Mouse (Mus musculus) intestine, embryonic 14.5 days (tissue): ENCODE data around the gene Fgfr2. TPM values are rescaled to one million over a fixed set of nuclear protein-coding genes. Genes with fewer than 3 reads are reported as not detected.
"Not testable (repeated sequence)": the region's sequence is repeated elsewhere in the genome, so short reads cannot be mapped to it uniquely, and the experiment has no call there.

Experiments
- ATAC-seq: fragments of 200-750 bp; cut with Nextera tagmentation; replicated peaks from 2 replicates; pipeline ENCODE4 v1.8.0; 2017; ENCODE audit warnings: low read depth, moderate number of reproducible peaks, moderate TSS enrichment, moderate library complexity; ENCODE audit not compliant: low FRiP score, low TSS enrichment
- DNase-seq: peaks from one replicate; pipeline ENCODE4 v3.0.0-alpha.2; 2018; ENCODE audit warnings: low spot score
- H3K27ac ChIP-seq: fragments of 300-500 bp; sonication (generic); 2 replicates; pipeline ENCODE4 v1.5.1; 2014; ENCODE audit warnings: low read depth, mild to moderate bottlenecking, control low read depth
- H3K27me3 ChIP-seq: fragments of 300-500 bp; sonication (generic); replicated peaks from 2 replicates; pipeline ENCODE4 v1.6.1; 2014; ENCODE audit warnings: low read length, control low read depth; ENCODE audit not compliant: control insufficient read depth, insufficient read depth
- H3K36me3 ChIP-seq: fragments of 300-500 bp; sonication (generic); 2 replicates; pipeline ENCODE4 v1.6.1; 2014; ENCODE audit warnings: low read length, control low read depth; ENCODE audit not compliant: control insufficient read depth, insufficient read depth
- H3K4me1 ChIP-seq: fragments of 300-500 bp; sonication (generic); replicated peaks from 2 replicates; pipeline ENCODE4 v1.6.1; 2014; ENCODE audit warnings: low read length, control low read depth, mixed read lengths; ENCODE audit not compliant: control insufficient read depth, insufficient read depth
- H3K4me2 ChIP-seq: fragments of 300-500 bp; sonication (generic); 2 replicates; pipeline ENCODE4 v1.6.1; 2014; ENCODE audit warnings: low read length
- H3K4me3 ChIP-seq: fragments of 300-500 bp; sonication (generic); 2 replicates; pipeline ENCODE4 v1.5.1; 2014; ENCODE audit warnings: low read depth, low read length, control low read depth, mixed read lengths
- H3K9ac ChIP-seq: fragments of 300-500 bp; sonication (generic); 2 replicates; pipeline ENCODE4 v1.6.1; 2014; ENCODE audit warnings: mild to moderate bottlenecking, low read length
- H3K9me3 ChIP-seq: fragments of 300-500 bp; sonication (generic); 2 replicates; pipeline ENCODE4 v1.6.1; 2016; ENCODE audit warnings: low read length, control low read depth; ENCODE audit not compliant: control insufficient read depth
- WGBS: fragments of 180-500 bp; shearing (Covaris S2); extraction: QIAGEN DNeasy Blood & Tissue Kit; methylation state at CpG from one replicate; pipeline ENCODE4 v1.1.7; 2014; 5-methylcytosine and 5-hydroxymethylcytosine counted together
- polyA plus RNA-seq: library from polyadenylated mRNA; unstranded; fragments of >200 nt; fragmentation: Nextera tagmentation; extraction: Ambion mirVana; gene quantifications from 2 replicates; pipeline ENCODE4 v1.2.1, GENCODE M21; 2014

The Fgfr2 gene
- polyA plus RNA-seq, 1 experiment from 2014 or later = 105 TPM

DNA sequence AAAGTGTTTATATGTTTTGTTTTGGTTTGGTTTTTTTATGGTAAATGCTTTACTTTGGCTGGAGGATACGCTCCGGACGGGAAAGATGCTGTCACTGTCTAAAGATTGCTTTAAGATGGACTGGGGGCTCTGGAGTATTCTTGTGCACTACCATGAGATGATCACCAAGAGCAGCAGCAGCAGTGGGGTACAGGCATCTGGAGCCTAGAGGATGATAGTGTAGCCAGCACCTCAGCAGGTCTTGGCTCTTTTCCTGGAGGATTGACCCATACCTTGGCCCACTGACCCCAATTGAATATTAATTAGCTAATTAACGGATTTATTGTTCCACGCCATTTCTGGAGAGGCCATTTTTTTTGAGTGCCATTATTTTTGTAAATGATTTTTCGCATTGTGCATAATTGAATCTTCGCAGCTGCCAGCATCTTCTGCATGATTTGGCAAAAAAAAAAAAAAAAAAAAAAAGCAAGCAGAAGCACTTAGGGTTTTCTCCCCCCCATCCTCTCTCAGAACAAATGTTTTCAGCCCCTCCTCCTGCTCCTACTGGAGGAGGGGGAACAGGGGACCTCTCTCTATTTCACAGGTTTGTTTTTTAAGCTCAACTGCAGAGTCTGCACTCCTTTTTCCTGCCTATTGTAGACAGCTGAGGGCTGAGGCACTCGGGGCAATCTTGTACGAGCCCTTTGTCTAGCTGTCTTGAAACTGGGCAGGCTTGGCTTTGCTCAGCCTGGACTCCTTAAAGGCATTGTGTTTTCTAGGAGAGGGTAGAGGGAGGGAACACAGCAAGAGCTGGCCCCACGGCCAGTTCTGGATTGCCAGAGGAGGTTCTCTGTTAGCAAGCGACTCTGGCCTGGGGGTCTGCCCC is 2529.5 kb downstream of the Fgfr2 start:
- H3K4me3 ChIP-seq, H3K36me3 ChIP-seq, H3K9me3 ChIP-seq, H3K4me1 ChIP-seq, H3K27ac ChIP-seq, H3K9ac ChIP-seq, ATAC-seq, H3K4me2 ChIP-seq, DNase-seq, H3K27me3 ChIP-seq: not testable (repeated sequence)
- 74% methylated on average over 6 of the region's 11 CpGs for WGBS

DNA sequence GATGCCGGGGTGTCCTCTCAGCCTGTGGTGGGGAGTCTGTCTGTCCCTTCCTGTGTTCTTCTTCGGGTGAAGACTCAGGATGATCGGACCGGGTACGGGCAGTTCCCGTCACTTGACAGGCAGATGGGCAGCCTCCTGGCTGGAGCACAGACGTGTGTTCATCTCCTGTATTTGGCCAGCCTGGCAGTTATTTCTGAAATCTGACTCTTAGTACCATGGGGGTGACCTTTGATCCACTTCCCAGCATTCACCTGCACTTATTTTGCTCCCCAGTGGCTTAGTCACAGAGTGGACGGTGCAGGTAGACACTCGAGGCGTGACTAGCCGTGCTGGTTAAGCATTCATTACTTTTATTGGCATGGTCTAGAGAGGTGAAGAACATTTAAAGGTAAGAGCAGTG is 2530.2 kb downstream of the Fgfr2 start:
- not testable (repeated sequence) for H3K4me3 ChIP-seq, H3K9ac ChIP-seq, DNase-seq, H3K9me3 ChIP-seq, H3K36me3 ChIP-seq, ATAC-seq, H3K27ac ChIP-seq, H3K4me2 ChIP-seq, H3K27me3 ChIP-seq, H3K4me1 ChIP-seq
- no CpG with 5 or more reads among the region's 11 CpGs for WGBS

DNA sequence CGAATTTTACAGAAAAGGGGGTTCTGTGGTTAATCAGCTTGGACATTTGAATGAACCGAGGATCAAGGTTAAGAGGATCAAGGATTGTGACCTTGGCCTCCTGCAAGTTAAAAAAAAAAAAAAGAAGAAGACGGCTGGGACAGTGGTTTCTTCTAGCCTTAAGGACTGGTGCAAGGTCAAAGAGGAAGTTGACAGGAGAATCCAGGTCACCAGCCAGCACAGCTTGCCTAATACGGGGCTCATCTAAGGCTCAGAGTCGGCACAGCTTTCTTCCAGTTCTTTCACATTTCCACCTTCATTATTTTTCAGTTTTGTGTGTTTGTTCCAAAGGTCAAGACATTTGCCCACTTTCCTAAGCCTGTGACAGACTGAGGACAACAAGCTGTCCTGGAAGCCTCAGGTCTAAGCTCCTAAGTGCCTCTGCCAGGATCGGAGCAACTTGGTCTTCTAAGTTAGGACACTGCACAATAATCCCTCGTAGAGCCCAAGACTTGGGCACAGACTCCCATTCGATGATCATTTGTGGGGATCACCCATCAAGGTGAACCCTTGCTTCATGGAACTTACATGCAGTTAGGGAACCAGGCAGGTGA is 2532.2 kb downstream of the Fgfr2 start:
- Histone ChIP-seq H3K4me3 (no peak overlapping the region), H3K4me1 (no peaks in the 10 kb centered on the region), H3K9me3 (no peaks in the 10 kb centered on the region), H3K36me3 (no peaks in the 10 kb centered on the region), H3K9ac (no peak overlapping the region), H3K27me3 (no peaks in the 10 kb centered on the region), H3K4me2 (no peak overlapping the region), H3K27ac (no peak overlapping the region)
- ATAC-seq = no peak
- 74% methylated on average over 7 of the region's 8 CpGs for WGBS
- DNase-seq = no peak

DNA sequence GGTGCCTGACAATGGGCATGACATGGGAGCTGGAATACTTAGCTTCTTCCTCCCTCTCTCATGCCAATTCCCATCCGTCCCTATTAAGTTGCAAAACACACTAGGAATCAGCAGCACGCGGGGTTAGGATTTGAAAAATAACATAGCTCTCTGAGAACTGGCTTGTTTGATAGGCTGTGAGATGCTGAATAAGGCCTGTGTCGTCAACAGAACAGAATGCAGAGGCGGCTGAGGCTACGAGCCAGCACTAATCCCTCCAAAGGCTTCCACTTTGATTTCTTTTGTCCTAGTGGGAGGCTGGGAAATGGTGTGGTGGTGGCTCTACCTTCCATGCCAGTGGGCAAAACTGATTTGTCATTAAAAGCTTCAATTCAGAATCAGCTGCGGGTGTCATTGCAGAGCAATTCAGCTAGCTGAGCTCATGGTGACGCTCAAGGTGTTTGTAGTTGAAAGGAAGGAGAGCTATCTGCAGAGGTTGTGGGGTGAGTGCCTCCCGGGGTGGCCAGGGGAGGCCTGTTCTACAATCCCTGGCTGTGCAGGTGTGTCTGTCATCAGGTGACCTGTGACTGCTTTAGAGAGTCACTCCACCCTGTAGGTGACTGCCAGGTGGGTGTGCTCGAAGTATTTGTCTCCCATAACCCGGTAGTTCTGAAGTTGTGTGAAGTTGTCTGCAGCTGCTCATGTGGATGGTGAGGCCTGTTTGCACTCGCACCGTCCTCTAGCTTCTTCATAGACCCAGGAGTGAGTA is 2532.9 kb downstream of the Fgfr2 start:
- Histone ChIP-seq H3K4me2 (no peak overlapping the region), H3K36me3 (no peaks in the 10 kb centered on the region), H3K9me3 (no peaks in the 10 kb centered on the region), H3K4me3 (no peak overlapping the region), H3K9ac (no peak overlapping the region), H3K4me1 (no peaks in the 10 kb centered on the region), H3K27ac (no peak overlapping the region), H3K27me3 (no peaks in the 10 kb centered on the region)
- DNase-seq (no peak), ATAC-seq (no peak)
- WGBS = 65% methylated on average over 13 of the region's 13 CpGs

DNA sequence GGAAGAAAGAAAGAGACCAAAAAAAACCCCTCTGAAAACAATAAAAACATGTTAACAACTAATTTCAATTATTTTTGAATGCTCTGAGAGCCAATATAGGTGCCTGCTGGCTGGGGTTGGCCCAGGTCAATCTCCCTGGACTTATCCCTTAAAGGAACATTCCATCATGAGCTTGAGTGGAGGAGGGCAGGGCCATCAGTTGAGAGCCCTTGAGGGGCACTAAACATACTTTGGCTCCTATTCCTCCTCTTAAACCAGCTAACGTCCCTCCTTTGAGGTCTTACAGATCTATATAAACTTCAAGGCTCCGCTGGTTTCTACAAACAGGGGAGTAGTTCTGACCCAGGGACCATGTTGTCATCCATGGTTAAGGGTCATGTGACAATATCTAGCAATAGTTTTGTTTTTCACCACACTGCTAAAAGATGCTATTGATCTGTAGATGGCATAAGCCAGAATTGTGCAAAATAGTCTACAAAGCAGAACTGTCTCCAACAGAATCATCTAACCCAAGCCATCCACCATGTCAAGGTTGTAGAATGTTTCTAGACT is 2536.6 kb downstream of the Fgfr2 start:
- H3K4me3 ChIP-seq = no peak overlapping the region
- WGBS = 77% methylated on average over 2 of the region's 2 CpGs
- no peak for DNase-seq
- H3K27me3 ChIP-seq = no peaks in the 10 kb centered on the region
- no peak overlapping the region for H3K27ac ChIP-seq
- H3K4me2 ChIP-seq = no peak overlapping the region
- H3K9me3 ChIP-seq = no peaks in the 10 kb centered on the region
- no peak for ATAC-seq
- no peaks in the 10 kb centered on the region for H3K36me3 ChIP-seq
- no peak overlapping the region for H3K9ac ChIP-seq
- H3K4me1 ChIP-seq = no peaks in the 10 kb centered on the region

DNA sequence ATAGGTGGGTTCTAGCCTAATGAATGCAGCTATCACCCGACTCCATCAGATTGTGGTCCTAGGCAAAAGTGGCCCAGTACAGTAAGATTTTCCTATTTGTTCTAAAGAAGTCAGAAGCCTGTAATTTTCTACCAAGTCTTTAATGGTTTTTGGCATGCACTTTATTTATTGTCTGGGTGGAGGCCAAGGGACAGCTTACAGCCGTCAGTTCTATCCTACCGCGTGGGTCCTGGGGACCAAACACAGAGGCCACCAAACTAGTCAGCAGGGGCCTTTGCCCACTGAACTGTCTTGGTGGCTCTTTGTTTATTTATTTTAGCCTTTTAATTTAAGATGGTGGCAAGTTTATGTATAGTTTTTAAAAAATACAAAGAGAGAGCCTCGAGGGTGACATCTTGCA is 2544.5 kb downstream of the Fgfr2 start:
- H3K4me1 ChIP-seq = peaks cover 15% of the 10 kb centered on the region; the same call in 1 of the 2 replicates
- H3K9ac ChIP-seq = no peak overlapping the region
- no peak overlapping the region for H3K4me3 ChIP-seq
- no peak overlapping the region for H3K4me2 ChIP-seq
- no peaks in the 10 kb centered on the region for H3K27me3 ChIP-seq
- no peak overlapping the region for H3K27ac ChIP-seq
- no peak for DNase-seq
- no peaks in the 10 kb centered on the region for H3K36me3 ChIP-seq
- no peaks in the 10 kb centered on the region for H3K9me3 ChIP-seq
- 73% methylated on average over 5 of the region's 5 CpGs for WGBS
- ATAC-seq = no peak

DNA sequence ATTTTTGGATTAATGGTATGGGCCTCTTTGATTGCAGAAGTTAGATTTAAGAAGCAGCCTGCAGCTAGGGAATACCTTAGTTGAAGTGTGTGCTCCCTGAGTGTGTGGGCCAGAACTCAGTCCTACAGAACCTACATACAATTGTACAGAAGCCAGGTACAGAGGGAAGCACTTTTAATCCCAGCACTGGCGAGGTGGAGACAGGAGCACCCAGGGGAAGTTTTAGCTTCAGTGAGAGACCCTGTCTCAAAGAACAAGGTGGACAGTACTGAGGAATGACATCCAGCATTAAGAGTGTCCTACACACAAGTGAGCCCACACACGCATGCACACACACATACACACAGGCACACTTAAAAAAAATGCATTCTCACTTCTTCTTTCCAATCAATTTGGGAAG is 2545.1 kb downstream of the Fgfr2 start:
- H3K27ac ChIP-seq = no peak overlapping the region
- no peak for DNase-seq
- peaks cover 15% of the 10 kb centered on the region; the same call in 1 of the 2 replicates for H3K4me1 ChIP-seq
- no peak overlapping the region for H3K9ac ChIP-seq
- H3K4me2 ChIP-seq = no peak overlapping the region
- no peak for ATAC-seq
- H3K27me3 ChIP-seq = no peaks in the 10 kb centered on the region
- whole genome bisulfite sequencing = 92% methylated on average over 2 of the region's 2 CpGs
- H3K4me3 ChIP-seq = no peak overlapping the region
- H3K36me3 ChIP-seq = no peaks in the 10 kb centered on the region
- H3K9me3 ChIP-seq = no peaks in the 10 kb centered on the region

DNA sequence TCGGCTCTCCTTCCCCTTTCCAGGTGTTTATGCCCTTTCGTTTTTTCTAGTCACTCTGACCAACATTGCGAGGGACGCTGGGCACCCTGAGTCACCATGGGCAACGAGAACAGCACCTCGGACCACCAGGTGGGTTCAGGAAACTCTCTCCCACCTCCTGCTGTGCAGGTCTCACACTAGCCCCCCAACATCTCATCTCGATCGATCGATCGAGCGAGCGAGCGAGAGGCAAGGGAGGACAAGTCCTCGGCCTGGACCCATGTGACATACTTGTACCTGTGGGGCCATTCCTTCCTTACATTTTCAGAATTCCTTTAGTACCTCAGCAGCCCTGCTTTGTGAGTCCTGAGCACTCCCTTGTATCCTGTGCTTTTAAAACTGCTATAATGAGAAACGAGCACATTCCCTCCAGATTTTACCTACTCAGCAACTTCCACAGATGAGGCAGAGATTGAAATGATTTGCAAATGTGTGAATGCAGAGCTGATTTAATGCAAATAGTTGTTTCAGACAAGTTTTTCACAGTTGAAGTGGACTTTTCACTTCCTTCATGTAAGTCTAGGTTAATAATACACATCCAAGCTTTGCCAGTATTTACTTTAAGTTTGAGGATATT is 2545.7 kb downstream of the Fgfr2 start, which contains the start of gene Tacc2:
Gene Tacc2, plus strand, starts transcription at position 51 of the 616 bp plus-strand sequence.
- H3K27ac ChIP-seq = no peak within 1 kb of the TSS; the same call in 1 of the 2 replicates
- peak; percentile 55 for DNase-seq
- H3K4me2 ChIP-seq = peak within 1 kb of the TSS; percentile 44
- H3K27me3 ChIP-seq = no peaks in the 10 kb centered on the region
- no peaks in the 10 kb centered on the region for H3K36me3 ChIP-seq
- no peak for ATAC-seq
- 27% methylated on average over 15 of the region's 15 CpGs for WGBS
- peaks cover 15% of the 10 kb centered on the region; the same call in 1 of the 2 replicates for H3K4me1 ChIP-seq
- no peak within 1 kb of the TSS for H3K9ac ChIP-seq
- no peaks in the 10 kb centered on the region for H3K9me3 ChIP-seq
- H3K4me3 ChIP-seq = 0 out of 2 replicates have a peak within 1 kb of the TSS, but pooled peaks have one; percentile 4
